Mouse (Mus musculus) hindbrain, embryonic 14.5 days (tissue): ENCODE measurements at regions not wholly inside any gene's neighbourhood (a gene's known extent, or its start where the extent isn't known, plus 50 kb on each side); places are given as distances from the start of the nearest gene placed in this dataset.
A peak's percentile ranks its signal among the peaks of the same experiment; 100 is the strongest.

Experiments used
- ATAC-seq: fragments of 200-750 bp; cut with Nextera tagmentation; 2 replicates; pipeline ENCODE4 v1.8.0; 2017; ENCODE audit warnings: moderate number of reproducible peaks, mild to moderate bottlenecking, moderate TSS enrichment, moderate library complexity; ENCODE audit not compliant: low FRiP score
- DNase-seq: peaks from one replicate; pipeline ENCODE4 v3.0.0-alpha.2; 2015; ENCODE audit warnings: low spot score
- H3K27ac ChIP-seq: fragments of 300-500 bp; sonication (generic); 2 replicates; pipeline ENCODE4 v1.5.1; 2014; ENCODE audit warnings: mild to moderate bottlenecking, moderate library complexity
- H3K27me3 ChIP-seq: fragments of 300-500 bp; sonication (generic); 2 replicates; pipeline ENCODE4 v1.6.1; 2014; ENCODE audit warnings: mild to moderate bottlenecking, low read length, mixed read lengths; ENCODE audit not compliant: control insufficient read depth, insufficient read depth
- H3K36me3 ChIP-seq: fragments of 300-500 bp; sonication (generic); replicated peaks from 2 replicates; pipeline ENCODE4 v1.6.1; 2014; ENCODE audit not compliant: control insufficient read depth, insufficient read depth
- H3K4me1 ChIP-seq: fragments of 300-500 bp; sonication (generic); replicated peaks from 2 replicates; pipeline ENCODE4 v1.6.1; 2014; ENCODE audit warnings: antibody characterized with exemption, low read length, mixed read lengths; ENCODE audit not compliant: control insufficient read depth, insufficient read depth
- H3K4me2 ChIP-seq: fragments of 300-500 bp; sonication (generic); replicated peaks from 2 replicates; pipeline ENCODE4 v1.6.1; 2014; ENCODE audit warnings: mild to moderate bottlenecking, moderate library complexity
- H3K4me3 ChIP-seq: fragments of 300-500 bp; sonication (generic); replicated peaks from 2 replicates; pipeline ENCODE4 v1.5.1; 2014; ENCODE audit warnings: mild to moderate bottlenecking, low read length
- H3K9ac ChIP-seq: fragments of 300-500 bp; sonication (generic); 2 replicates; pipeline ENCODE4 v1.6.1; 2014
- H3K9me3 ChIP-seq: fragments of 300-500 bp; sonication (generic); 2 replicates; pipeline ENCODE4 v1.6.1; 2016; ENCODE audit warnings: low read length; ENCODE audit not compliant: control insufficient read depth
- WGBS: fragments of 180-500 bp; shearing (Covaris S2); extraction: QIAGEN DNeasy Blood & Tissue Kit; methylation state at CpG from one replicate; pipeline ENCODE4 v1.1.7; 2014; 5-methylcytosine and 5-hydroxymethylcytosine counted together

DNA sequence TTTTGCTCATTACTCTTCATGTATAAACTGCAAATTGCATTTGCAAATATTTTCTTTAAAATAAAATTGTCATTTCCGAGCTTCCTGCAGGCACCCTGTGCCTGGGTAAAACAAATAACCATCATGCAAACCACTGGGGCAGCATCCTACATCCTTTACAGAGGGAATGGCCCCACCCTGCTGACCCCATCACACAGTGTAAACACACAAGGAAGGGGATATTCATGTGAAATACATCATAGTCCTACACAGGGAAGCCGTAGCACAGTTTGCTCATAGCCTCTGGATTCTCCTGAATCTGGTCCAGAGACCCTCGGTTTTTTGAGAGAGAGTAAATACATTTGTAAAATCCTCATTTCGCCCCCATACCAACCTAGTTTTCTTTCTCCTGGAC lies 138.2 kb downstream of the Dhx15 start:
- no peaks in the 10 kb centered on the region for H3K9me3 ChIP-seq
- WGBS: 75% methylated on average over 4 of the region's 4 CpGs
- H3K4me2 ChIP-seq: no peak overlapping the region
- peak overlapping the region; percentile 38; the same call in 1 of the 2 replicates for H3K27ac ChIP-seq
- DNase-seq (no peak), ATAC-seq (no peak)
- no peaks in the 10 kb centered on the region for H3K27me3 ChIP-seq
- H3K4me3 ChIP-seq: no peak overlapping the region
- no peaks in the 10 kb centered on the region for H3K4me1 ChIP-seq
- no peaks in the 10 kb centered on the region for H3K36me3 ChIP-seq
- H3K9ac ChIP-seq: no peak overlapping the region

DNA sequence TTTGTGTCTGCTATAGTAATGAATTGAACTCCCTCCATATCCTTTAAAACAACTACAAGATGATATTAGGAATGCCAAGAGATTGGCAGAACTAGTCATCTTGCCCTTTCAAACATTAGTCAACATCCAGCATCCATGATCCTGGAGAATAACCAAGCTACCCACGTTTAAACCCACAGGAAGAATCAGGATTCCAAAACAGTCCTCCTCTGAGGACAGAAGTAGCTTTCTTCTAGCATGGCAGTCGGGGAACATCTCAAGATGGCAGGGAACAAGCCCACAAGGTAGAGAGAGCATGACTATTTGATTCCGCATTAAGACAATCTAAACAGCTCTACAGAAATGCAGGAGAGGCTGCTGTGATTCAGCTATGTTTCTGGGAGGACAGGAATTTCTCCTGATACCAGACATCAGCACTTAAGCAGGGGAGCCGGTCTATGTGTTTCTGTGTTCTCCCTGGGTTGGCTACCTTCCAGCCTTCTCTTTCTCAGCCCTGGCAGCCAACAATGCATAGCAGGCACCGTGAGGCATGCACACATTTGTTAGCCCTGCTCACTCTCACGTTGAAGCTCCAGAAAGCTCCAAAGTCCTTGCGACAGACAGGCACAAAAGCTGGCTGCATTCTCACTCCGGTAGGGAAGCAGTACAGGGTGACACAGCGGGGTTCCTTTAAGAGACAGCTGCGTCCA lies 138.8 kb downstream of the Dhx15 start:
- Histone ChIP-seq H3K4me2 (no peak overlapping the region), H3K4me3 (no peak overlapping the region), H3K9ac (no peak overlapping the region), H3K4me1 (no peaks in the 10 kb centered on the region), H3K36me3 (no peaks in the 10 kb centered on the region), H3K9me3 (no peaks in the 10 kb centered on the region), H3K27ac (peak overlapping the region; percentile 38; the same call in 1 of the 2 replicates), H3K27me3 (no peaks in the 10 kb centered on the region)
- WGBS: 41% methylated on average over 10 of the region's 10 CpGs
- DNase-seq (peak; percentile 46), ATAC-seq (peak; percentile 62; the same call in 1 of the 2 replicates)

DNA sequence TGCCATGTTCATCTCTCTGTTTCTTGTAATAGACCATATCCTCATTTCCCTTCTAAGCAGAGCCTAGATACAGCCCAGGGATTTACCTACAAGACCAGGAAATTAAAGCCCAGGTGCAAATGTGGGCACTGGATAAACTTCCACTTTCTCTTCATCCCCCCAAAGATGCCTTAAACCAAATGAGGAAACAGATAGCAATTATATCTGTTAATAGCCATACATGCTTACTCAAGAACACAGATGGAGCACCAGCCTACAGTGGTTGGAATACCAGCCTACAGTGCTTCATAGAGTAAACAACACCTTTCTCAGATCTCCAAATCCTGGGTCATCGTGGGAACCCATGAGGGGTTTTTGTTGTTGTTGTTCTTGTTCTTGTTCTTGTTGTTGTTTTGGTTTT lies 141.5 kb downstream of the Dhx15 start:
- H3K27me3 ChIP-seq: no peaks in the 10 kb centered on the region
- H3K4me1 ChIP-seq: no peaks in the 10 kb centered on the region
- no peak overlapping the region for H3K9ac ChIP-seq
- no peak overlapping the region for H3K27ac ChIP-seq
- no peak for ATAC-seq
- no peak for DNase-seq
- no peak overlapping the region for H3K4me2 ChIP-seq
- H3K36me3 ChIP-seq: no peaks in the 10 kb centered on the region
- no peak overlapping the region for H3K4me3 ChIP-seq
- 84% methylated on average over 1 of the region's 1 CpGs for WGBS
- H3K9me3 ChIP-seq: no peaks in the 10 kb centered on the region

DNA sequence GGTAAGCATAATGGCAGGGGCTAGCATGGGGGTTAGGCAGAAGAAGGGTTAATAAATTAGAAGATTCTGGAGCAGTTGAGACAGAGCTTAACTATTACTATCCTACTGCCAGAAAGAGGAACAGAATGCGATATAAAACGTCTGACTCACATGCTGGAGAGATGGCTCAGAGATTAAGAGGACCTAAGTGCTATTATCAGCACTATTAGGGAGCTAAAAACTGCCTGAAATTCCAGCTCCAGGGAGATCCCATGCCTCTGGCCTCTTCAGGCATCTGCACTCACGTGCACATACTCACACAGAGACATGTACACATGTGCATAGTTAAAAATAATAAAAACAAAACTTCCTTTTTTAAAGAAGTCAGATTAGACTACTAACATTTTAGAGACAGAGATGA lies 143.6 kb downstream of the Dhx15 start:
- Histone ChIP-seq H3K4me2 (no peak overlapping the region), H3K36me3 (no peaks in the 10 kb centered on the region), H3K4me3 (no peak overlapping the region), H3K27me3 (no peaks in the 10 kb centered on the region), H3K4me1 (no peaks in the 10 kb centered on the region), H3K9me3 (no peaks in the 10 kb centered on the region), H3K9ac (no peak overlapping the region), H3K27ac (no peak overlapping the region)
- ATAC-seq (no peak), DNase-seq (no peak)
- 86% methylated on average over 3 of the region's 3 CpGs for WGBS

DNA sequence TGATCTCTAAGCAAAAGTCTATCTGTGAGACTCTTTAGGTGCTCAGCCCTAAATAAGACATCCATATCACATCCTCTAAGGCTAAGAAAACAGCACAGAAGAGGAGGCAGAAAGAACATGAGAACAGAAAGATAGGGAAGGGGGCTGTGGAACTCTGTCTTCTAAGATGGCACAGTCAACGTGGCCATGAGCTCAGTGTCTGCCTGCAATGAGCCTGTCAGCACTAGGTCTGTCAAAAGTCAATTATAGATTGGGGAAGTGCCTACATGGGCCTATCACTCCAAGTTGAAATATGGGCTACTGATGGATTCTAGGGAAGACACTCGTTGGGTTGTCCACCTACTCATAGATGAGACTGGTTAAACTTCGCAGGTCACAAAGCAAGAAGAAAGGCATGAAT lies 146.2 kb downstream of the Dhx15 start:
- no peaks in the 10 kb centered on the region for H3K4me1 ChIP-seq
- DNase-seq: no peak
- H3K9ac ChIP-seq: no peak overlapping the region
- H3K27ac ChIP-seq: no peak overlapping the region
- no peaks in the 10 kb centered on the region for H3K36me3 ChIP-seq
- no peaks in the 10 kb centered on the region for H3K27me3 ChIP-seq
- no peak overlapping the region for H3K4me3 ChIP-seq
- no peak for ATAC-seq
- no peaks in the 10 kb centered on the region for H3K9me3 ChIP-seq
- H3K4me2 ChIP-seq: no peak overlapping the region
- WGBS: 90% methylated on average over 3 of the region's 3 CpGs

DNA sequence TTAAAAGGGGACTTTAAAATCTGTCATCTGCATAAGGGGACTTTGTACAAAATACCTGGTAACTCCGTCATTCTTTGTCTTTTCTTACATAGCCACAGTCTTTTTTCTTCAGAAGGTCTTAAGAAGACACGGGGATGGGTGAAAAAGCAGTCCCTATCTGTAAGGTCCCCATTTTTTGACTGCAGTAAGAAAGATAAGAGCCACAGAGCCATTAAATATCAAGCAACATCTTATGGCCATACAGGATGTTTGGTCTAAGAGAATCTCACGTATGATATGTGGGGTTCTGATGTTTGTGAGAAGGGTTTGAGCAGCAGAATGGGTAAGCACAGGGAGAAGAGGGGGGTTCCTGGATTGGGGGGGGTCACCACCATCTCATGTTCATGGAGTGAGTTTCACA lies 148.9 kb downstream of the Dhx15 start:
- no peak for ATAC-seq
- 78% methylated on average over 3 of the region's 3 CpGs for WGBS
- H3K4me1 ChIP-seq: no peaks in the 10 kb centered on the region
- no peak for DNase-seq
- no peaks in the 10 kb centered on the region for H3K9me3 ChIP-seq
- no peak overlapping the region for H3K9ac ChIP-seq
- no peak overlapping the region for H3K4me2 ChIP-seq
- H3K27ac ChIP-seq: no peak overlapping the region
- no peak overlapping the region for H3K4me3 ChIP-seq
- no peaks in the 10 kb centered on the region for H3K36me3 ChIP-seq
- no peaks in the 10 kb centered on the region for H3K27me3 ChIP-seq

DNA sequence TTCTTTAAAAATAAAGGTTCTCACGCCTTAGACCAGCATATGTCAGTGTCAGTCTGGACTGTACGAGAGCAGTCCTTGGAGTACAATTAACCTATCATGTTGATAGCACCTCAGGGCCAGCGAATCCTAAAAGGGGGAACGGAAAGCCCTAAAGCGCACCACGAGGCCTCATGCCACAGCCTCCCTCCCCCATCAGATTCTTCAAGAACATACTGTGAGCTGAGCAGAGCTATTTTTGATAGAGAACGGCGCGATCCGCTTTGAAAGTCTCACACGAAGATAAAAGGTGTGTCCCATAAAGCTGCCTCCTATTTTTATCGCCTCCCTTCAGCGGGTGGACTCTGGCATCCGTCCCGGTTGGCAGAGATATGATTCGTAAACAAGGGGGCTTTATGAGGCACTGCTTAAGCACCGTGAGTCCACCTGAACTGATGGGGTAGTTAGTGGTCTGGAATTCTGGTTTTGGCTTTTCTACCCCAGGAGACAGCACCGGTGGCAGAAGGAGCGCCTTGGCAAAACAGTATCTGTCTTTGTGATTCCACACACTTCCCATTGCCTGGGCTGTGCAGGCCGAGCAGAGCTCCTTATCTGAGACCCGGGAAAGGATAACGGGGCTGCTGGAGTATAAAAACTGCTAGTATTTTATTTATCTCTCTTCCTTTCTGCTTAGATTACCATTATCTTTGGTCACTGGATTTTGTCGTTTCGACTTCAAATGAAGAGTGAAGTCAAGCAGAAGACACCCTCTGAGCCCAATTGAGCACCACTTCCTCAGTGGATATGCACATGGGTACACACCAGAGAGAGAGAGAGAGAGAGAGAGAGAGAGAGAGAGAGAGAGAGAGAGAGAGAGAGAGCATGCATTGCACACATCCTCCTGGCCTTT lies 149.6 kb downstream of the Dhx15 start:
- no peaks in the 10 kb centered on the region for H3K9me3 ChIP-seq
- 71% methylated on average over 24 of the region's 24 CpGs for WGBS
- no peaks in the 10 kb centered on the region for H3K36me3 ChIP-seq
- no peaks in the 10 kb centered on the region for H3K27me3 ChIP-seq
- H3K27ac ChIP-seq: no peak overlapping the region
- no peak overlapping the region for H3K4me2 ChIP-seq
- no peak overlapping the region for H3K4me3 ChIP-seq
- no peak overlapping the region for H3K9ac ChIP-seq
- ATAC-seq (no peak), DNase-seq (no peak)
- H3K4me1 ChIP-seq: no peaks in the 10 kb centered on the region

DNA sequence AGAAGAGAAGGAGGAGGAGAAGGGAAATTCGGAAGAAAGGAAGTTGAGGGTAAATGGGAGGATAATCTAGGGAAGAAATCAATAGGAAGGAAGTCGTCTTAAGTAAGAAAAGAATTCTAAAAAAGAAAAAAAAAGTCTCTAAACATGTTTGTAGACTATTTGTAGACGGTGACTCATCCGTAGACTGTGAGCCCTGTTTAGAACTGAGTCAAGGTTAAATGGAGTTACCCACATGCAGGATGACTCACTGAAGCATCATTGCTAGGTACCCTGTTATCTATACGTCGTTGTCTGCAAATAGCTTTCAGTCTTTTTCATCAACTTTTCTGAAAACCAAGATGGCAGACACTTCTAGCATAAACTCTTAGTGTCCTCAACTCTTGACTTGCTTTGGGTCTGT lies 155.0 kb downstream of the Dhx15 start:
- H3K27me3 ChIP-seq: no peaks in the 10 kb centered on the region
- no peaks in the 10 kb centered on the region for H3K9me3 ChIP-seq
- ATAC-seq: no peak
- H3K9ac ChIP-seq: no peak overlapping the region
- H3K36me3 ChIP-seq: no peaks in the 10 kb centered on the region
- WGBS: 94% methylated on average over 6 of the region's 6 CpGs
- H3K4me1 ChIP-seq: no peaks in the 10 kb centered on the region
- H3K27ac ChIP-seq: no peak overlapping the region
- no peak overlapping the region for H3K4me3 ChIP-seq
- H3K4me2 ChIP-seq: no peak overlapping the region
- no peak for DNase-seq

DNA sequence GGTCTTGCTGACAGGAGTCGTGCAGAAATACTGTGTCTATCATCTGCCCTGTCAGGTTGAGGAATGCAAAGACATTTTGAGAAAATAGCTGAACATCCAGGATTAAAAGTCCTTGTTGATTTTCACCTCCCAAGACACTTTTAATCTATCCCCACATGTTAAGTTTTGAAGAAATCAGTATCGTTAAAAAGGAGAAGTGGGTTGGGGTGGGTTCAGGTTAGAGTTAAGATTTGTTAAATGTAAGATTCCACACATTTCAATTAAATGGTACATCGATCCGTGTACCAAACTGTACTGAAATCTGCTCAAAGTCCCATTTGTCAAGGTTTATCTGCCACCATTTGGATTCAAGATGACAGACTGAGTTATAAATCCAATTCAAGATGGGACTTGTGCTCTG lies 162.8 kb downstream of the Dhx15 start:
- Histone ChIP-seq H3K9ac (no peak overlapping the region), H3K9me3 (no peaks in the 10 kb centered on the region), H3K4me2 (no peak overlapping the region), H3K27ac (no peak overlapping the region), H3K27me3 (no peaks in the 10 kb centered on the region), H3K4me3 (no peak overlapping the region), H3K36me3 (no peaks in the 10 kb centered on the region), H3K4me1 (no peaks in the 10 kb centered on the region)
- WGBS: 92% methylated on average over 4 of the region's 4 CpGs
- no peak for ATAC-seq
- DNase-seq: no peak
